Mouse (Mus musculus): ENCODE measurements at regions not wholly inside any gene's neighbourhood (a gene's known extent, or its start where the extent isn't known, plus 50 kb on each side); places are given as distances from the start of the nearest gene placed in this dataset.
A peak's percentile ranks its signal among the peaks of the same experiment; 100 is the strongest.

- Histone ChIP-seq H3K9me3 (no peaks in the 10 kb centered on the region), H3K4me3 (replicated peaks) (no peak overlapping the region), H3K27me3 (replicated peaks) (no peaks in the 10 kb centered on the region), H3K4me2 (replicated peaks) (no peak overlapping the region), H3K36me3 (no peaks in the 10 kb centered on the region), H3K27ac (no peak overlapping the region), H3K4me1 (replicated peaks) (no peaks in the 10 kb centered on the region; the same call in 1 of the 2 replicates), H3K9ac (no peak overlapping the region)
- ATAC-seq: no peak
- 65% methylated on average over 13 of the region's 13 CpGs for WGBS
Observed at GRCm38 (mm10) chr3:38397615-38397956, 87.1 kb downstream of the Ankrd50 start.

- no peaks in the 10 kb centered on the region; the same call in 1 of the 2 replicates for H3K4me1 ChIP-seq (replicated peaks)
- no peak for ATAC-seq
- WGBS: 9% methylated on average over 20 of the region's 20 CpGs
- H3K4me2 ChIP-seq (replicated peaks): peak overlapping the region; percentile 43
- no peak overlapping the region for H3K27ac ChIP-seq
- no peaks in the 10 kb centered on the region for H3K27me3 ChIP-seq (replicated peaks)
- H3K9ac ChIP-seq: no peak overlapping the region
- H3K36me3 ChIP-seq: no peaks in the 10 kb centered on the region
- no peaks in the 10 kb centered on the region for H3K9me3 ChIP-seq
- no peak overlapping the region for H3K4me3 ChIP-seq (replicated peaks)
Observed at GRCm38 (mm10) chr3:38396760-38397614, 87.7 kb downstream of the Ankrd50 start.

DNA sequence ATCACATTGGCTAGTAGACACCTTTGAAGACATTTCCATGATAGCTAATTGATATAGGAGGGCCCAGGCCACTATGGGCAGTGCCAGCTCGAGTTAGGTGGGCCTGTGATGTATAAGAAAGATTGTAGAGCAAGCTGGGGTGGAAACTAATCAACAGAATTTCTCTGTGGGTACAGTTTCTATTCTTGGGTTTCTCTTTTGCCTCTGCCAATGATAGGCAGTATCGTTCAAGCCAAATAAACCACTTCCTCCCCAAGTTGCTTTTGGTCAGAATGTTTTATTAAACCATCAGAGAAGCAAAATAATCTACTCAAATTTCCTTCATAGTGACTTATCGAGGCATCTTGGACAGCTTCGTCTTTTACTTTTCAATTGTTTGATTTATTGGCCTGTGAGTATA is 90.3 kb downstream of the Ankrd50 start:
- Histone ChIP-seq H3K27ac (no peak overlapping the region), H3K27me3 (replicated peaks) (no peaks in the 10 kb centered on the region), H3K9ac (no peak overlapping the region), H3K9me3 (no peaks in the 10 kb centered on the region), H3K4me2 (replicated peaks) (no peak overlapping the region), H3K4me1 (replicated peaks) (no peaks in the 10 kb centered on the region; the same call in 1 of the 2 replicates), H3K36me3 (no peaks in the 10 kb centered on the region), H3K4me3 (replicated peaks) (no peak overlapping the region)
- ATAC-seq: no peak
- 74% methylated on average over 4 of the region's 4 CpGs for WGBS

DNA sequence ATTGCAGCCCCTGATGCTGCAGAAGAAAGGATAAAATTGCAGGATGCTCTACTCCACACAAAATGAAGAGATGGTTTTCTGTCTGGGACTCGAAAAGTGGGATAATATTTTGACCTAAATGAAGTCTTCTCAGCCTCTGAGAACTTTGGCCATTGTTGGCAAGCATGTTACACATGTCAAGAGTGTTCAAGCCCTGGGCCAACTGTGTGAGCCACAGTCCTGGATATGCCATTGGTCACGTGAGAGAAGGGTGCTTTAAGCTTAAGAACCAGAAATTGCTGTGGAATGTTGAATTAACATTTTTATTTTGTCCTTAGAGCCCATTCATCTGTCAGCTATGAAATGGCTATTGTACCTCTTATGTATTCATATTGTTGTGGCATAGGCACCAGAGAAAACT is 95.0 kb downstream of the Ankrd50 start:
- H3K4me2 ChIP-seq (replicated peaks): no peak overlapping the region
- H3K27ac ChIP-seq: no peak overlapping the region
- no peaks in the 10 kb centered on the region for H3K9me3 ChIP-seq
- H3K27me3 ChIP-seq (replicated peaks): no peaks in the 10 kb centered on the region
- no peaks in the 10 kb centered on the region for H3K36me3 ChIP-seq
- no peak for ATAC-seq
- no peak overlapping the region for H3K4me3 ChIP-seq (replicated peaks)
- WGBS: 75% methylated on average over 2 of the region's 2 CpGs
- H3K9ac ChIP-seq: no peak overlapping the region
- no peaks in the 10 kb centered on the region for H3K4me1 ChIP-seq (replicated peaks)

- Histone ChIP-seq H3K4me2 (replicated peaks) (no peak overlapping the region), H3K36me3 (no peaks in the 10 kb centered on the region), H3K27me3 (replicated peaks) (no peaks in the 10 kb centered on the region), H3K9ac (no peak overlapping the region), H3K9me3 (no peaks in the 10 kb centered on the region), H3K27ac (no peak overlapping the region), H3K4me3 (replicated peaks) (no peak overlapping the region), H3K4me1 (replicated peaks) (no peaks in the 10 kb centered on the region)
- 33% methylated on average over 3 of the region's 3 CpGs for WGBS
- no peak for ATAC-seq
Observed at GRCm38 (mm10) chr3:38388961-38389360, 95.7 kb downstream of the Ankrd50 start.

DNA sequence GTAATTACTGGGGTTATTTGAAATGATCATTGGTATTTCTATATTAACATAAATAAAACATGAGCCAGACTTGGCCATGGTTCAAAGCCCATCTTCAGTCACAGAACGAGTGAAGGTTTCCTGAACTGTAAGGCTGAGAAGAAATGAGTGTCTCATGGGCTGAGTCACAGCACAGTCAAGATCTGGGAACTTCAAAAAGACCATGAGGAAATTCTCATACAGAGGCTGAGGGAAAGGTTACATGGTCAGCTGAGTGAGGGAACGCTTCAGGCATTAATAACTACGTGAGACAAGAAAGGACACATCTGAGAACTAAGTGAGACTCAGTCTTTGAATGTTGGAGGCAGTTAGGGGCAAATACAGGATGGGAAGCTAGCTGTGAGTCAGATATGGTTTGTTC is 101.9 kb downstream of the Ankrd50 start:
- no peaks in the 10 kb centered on the region for H3K9me3 ChIP-seq
- H3K4me2 ChIP-seq (replicated peaks): no peak overlapping the region
- 48% methylated on average over 3 of the region's 3 CpGs for WGBS
- H3K27ac ChIP-seq: no peak overlapping the region
- H3K9ac ChIP-seq: no peak overlapping the region
- no peaks in the 10 kb centered on the region for H3K36me3 ChIP-seq
- H3K4me1 ChIP-seq (replicated peaks): no peaks in the 10 kb centered on the region
- no peak for ATAC-seq
- H3K4me3 ChIP-seq (replicated peaks): no peak overlapping the region
- no peaks in the 10 kb centered on the region for H3K27me3 ChIP-seq (replicated peaks)

DNA sequence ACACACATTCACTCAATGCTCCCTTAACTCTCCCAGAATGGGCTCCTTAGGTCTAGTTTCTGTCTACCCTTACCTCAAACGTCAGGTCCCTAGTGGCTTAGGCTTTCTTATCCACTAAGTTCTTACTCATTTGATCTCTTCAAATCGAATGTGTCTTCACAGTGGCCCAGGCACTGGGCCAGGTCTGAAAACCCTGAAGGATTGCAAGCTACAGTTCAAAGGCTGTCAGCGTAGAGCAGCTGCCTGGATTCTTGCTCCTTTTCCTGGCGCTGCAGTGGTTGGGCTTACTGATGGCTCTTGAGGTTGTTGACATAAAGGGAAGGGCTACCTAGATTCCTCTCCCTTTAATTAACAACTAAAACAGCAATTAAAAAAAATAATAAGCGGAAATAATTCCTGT is 103.0 kb downstream of the Ankrd50 start:
- no peak overlapping the region for H3K4me3 ChIP-seq (replicated peaks)
- H3K36me3 ChIP-seq: no peaks in the 10 kb centered on the region
- no peaks in the 10 kb centered on the region for H3K9me3 ChIP-seq
- WGBS: 48% methylated on average over 5 of the region's 5 CpGs
- H3K4me1 ChIP-seq (replicated peaks): no peaks in the 10 kb centered on the region
- no peak overlapping the region for H3K27ac ChIP-seq
- no peak for ATAC-seq
- no peaks in the 10 kb centered on the region for H3K27me3 ChIP-seq (replicated peaks)
- no peak overlapping the region for H3K4me2 ChIP-seq (replicated peaks)
- H3K9ac ChIP-seq: no peak overlapping the region

DNA sequence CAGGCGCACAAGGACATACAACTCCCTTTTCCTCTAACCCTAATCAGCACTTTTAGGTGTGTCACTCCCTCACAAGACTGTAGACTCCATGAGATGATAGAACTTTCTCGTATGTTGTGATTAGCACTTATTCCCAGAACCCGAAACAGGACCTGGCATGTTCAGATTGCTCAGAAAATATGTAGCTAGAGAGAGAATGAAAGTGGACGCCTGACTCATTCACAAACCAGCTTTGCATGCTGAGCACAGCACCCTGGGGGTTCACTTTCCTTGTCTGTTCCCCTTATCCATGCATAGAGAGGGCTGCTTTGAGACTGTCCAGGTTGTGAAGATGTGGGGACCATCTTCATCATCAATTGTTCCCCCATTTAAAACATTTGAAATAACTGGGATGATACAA is 111.0 kb downstream of the Ankrd50 start:
- Histone ChIP-seq H3K4me2 (replicated peaks) (no peak overlapping the region), H3K4me1 (replicated peaks) (no peaks in the 10 kb centered on the region), H3K27ac (no peak overlapping the region), H3K9ac (no peak overlapping the region), H3K36me3 (no peaks in the 10 kb centered on the region), H3K27me3 (replicated peaks) (no peaks in the 10 kb centered on the region), H3K4me3 (replicated peaks) (no peak overlapping the region), H3K9me3 (no peaks in the 10 kb centered on the region)
- 85% methylated on average over 4 of the region's 4 CpGs for WGBS
- no peak for ATAC-seq

- no peak overlapping the region for H3K9ac ChIP-seq
- no peak overlapping the region for H3K4me3 ChIP-seq (replicated peaks)
- ATAC-seq: no peak
- no peak overlapping the region for H3K27ac ChIP-seq
- no peaks in the 10 kb centered on the region for H3K36me3 ChIP-seq
- H3K9me3 ChIP-seq: no peaks in the 10 kb centered on the region
- H3K4me2 ChIP-seq (replicated peaks): no peak overlapping the region
- no peaks in the 10 kb centered on the region for H3K27me3 ChIP-seq (replicated peaks)
- WGBS: 47% methylated on average over 2 of the region's 2 CpGs
- no peaks in the 10 kb centered on the region for H3K4me1 ChIP-seq (replicated peaks)
Observed at GRCm38 (mm10) chr3:38371702-38372101, 112.9 kb downstream of the Ankrd50 start.

DNA sequence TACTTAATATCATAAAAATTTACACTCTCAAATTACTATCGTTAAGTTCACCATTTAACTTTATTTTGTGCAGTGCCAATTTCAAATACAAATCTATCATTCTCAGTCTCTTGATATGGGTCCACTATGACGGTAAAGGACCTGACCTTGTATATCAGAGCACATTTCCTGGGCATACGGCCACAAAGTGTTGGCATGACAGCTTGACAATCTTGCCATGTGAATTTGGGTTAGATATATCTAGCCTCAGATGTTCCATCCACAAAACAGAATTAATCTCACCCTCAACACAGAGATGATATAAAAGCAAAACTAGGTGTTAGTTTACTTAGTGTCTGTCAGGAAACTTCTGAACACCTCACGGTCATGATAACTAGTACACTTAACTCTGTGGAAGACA is 120.8 kb downstream of the Ankrd50 start:
- Histone ChIP-seq H3K4me1 (replicated peaks) (0 out of 2 replicates have a peak, but pooled peaks cover 7% of the 10 kb centered on the region), H3K27me3 (replicated peaks) (no peaks in the 10 kb centered on the region), H3K9me3 (no peaks in the 10 kb centered on the region), H3K4me2 (replicated peaks) (no peak overlapping the region), H3K9ac (no peak overlapping the region), H3K27ac (no peak overlapping the region), H3K36me3 (no peaks in the 10 kb centered on the region), H3K4me3 (replicated peaks) (no peak overlapping the region)
- ATAC-seq: no peak
- WGBS: 87% methylated on average over 4 of the region's 4 CpGs

DNA sequence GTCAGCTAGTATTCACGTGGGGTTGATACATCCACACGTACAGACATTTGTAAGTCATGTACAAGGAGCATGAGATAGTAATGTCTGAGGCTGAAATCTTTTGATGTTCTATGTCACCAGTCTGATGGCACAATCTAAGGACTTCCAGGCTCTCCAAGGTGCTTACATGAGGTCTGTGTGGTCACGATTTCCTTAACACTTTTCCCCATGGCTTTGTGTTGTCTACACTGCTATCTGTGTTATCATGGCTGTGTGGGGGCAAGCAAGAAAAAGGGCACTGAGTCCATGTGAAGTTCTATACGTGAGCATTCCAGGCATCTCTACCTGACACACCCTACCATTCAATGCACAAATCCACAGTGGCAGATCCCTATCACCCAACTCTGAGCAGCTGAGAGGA is 123.2 kb downstream of the Ankrd50 start:
- WGBS: 82% methylated on average over 4 of the region's 4 CpGs

DNA sequence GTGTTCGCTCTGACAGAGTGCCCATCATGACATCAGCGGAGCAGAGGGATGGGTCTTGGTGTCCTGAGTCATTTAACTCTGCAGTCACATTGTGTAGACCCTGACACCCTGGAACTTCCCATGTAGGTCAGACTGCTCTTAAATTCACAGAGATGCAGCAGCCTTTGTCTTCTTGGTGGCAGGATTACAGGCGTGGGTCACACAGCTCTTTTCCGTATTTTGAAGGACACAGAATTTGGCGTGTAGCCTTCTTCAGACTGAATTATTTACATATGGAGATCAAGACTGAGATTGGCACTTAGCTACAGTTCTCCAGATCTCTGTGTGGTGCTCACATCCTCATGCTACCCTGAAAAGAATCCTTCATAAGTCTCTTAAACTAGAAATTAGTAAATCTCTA is 123.7 kb downstream of the Ankrd50 start:
- Histone ChIP-seq H3K27me3 (replicated peaks) (no peaks in the 10 kb centered on the region), H3K4me1 (replicated peaks) (0 out of 2 replicates have a peak, but pooled peaks cover 7% of the 10 kb centered on the region), H3K9ac (no peak overlapping the region), H3K9me3 (no peaks in the 10 kb centered on the region), H3K4me3 (replicated peaks) (no peak overlapping the region), H3K4me2 (replicated peaks) (no peak overlapping the region), H3K27ac (peak overlapping the region; percentile 48; the same call in 1 of the 2 replicates), H3K36me3 (no peaks in the 10 kb centered on the region)
- ATAC-seq: no peak
- WGBS: 53% methylated on average over 5 of the region's 5 CpGs

More for the DNA sequence above, 123.2 kb downstream of the Ankrd50 start:
- H3K4me2 ChIP-seq (replicated peaks): no peak overlapping the region
- no peak overlapping the region for H3K9ac ChIP-seq
- H3K27me3 ChIP-seq (replicated peaks): no peaks in the 10 kb centered on the region
- 0 out of 2 replicates have a peak, but pooled peaks cover 7% of the 10 kb centered on the region for H3K4me1 ChIP-seq (replicated peaks)
- no peak overlapping the region for H3K27ac ChIP-seq
- H3K4me3 ChIP-seq (replicated peaks): no peak overlapping the region
- no peak for ATAC-seq
- no peaks in the 10 kb centered on the region for H3K9me3 ChIP-seq
- no peaks in the 10 kb centered on the region for H3K36me3 ChIP-seq

GRCm38 (mm10) chr3:38360421-38360921 is 124.2 kb downstream of the Ankrd50 start:
- Histone ChIP-seq H3K4me2 (replicated peaks) (no peak overlapping the region), H3K27me3 (replicated peaks) (no peaks in the 10 kb centered on the region), H3K4me1 (replicated peaks) (0 out of 2 replicates have a peak, but pooled peaks cover 7% of the 10 kb centered on the region), H3K9ac (no peak overlapping the region), H3K27ac (peak overlapping the region; percentile 48), H3K4me3 (replicated peaks) (no peak overlapping the region), H3K36me3 (no peaks in the 10 kb centered on the region), H3K9me3 (no peaks in the 10 kb centered on the region)
- 23% methylated on average over 3 of the region's 3 CpGs for WGBS
- no peak for ATAC-seq
